Mouse (Mus musculus): ENCODE results near the gene Tuba8.

DNA sequence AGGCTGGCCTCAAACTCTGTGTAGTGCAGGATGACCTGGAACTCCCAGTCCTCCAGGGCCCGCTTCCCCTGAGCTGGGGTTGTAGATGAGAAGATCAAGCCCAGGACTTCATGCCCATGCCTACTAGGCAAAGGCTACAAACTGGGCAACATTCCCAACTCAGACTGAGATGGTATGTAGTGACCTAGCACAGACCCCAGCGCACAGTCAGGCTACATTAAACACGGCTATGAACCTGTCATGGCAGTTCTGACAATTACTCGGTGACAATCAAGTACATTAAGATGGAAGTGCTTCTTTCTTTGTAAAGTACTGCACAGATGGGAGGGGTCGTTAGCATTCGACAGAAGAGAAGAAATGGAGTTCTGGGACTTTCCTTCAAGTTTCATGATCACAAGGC, 35.7 kb upstream of the Tuba8 start:
- TF ChIP-seq CTCF (IDR thresholded peaks at IDR 0.05; ENCODE audit: low read depth), result no peak
- TF ChIP-seq EP300 (IDR thresholded peaks at IDR 0.05; ENCODE audit: low read depth), result no peak
